Mouse (Mus musculus) lung, adult 2 months (tissue): ENCODE data around the gene Irgm2. TPM values are rescaled to one million over a fixed set of nuclear protein-coding genes. Genes with fewer than 3 reads are reported as not detected.

Source experiments
- DNase-seq: peaks from one replicate; pipeline ENCODE4 v3.0.0; 2022
- H3K4me1 ChIP-seq: fragments of 200-500 bp; 2 replicates; pipeline ENCODE4 v1.6.1; 2011; ENCODE audit warnings: low read length; ENCODE audit not compliant: control insufficient read depth, insufficient read depth
- H3K4me3 ChIP-seq: fragments of 200-500 bp; replicated peaks from 2 replicates; pipeline ENCODE3; 2011; ENCODE audit warnings: low read depth, mild to moderate bottlenecking, control low read depth, low read length; ENCODE audit errors: extremely low read depth
- CTCF ChIP-seq: fragments of 200-500 bp; IDR thresholded peaks from 2 replicates; pipeline ENCODE4 v1.5.1; 2011; ENCODE audit warnings: mild to moderate bottlenecking, low read length, control low read depth; ENCODE audit not compliant: insufficient read depth
- POLR2A ChIP-seq: fragments of 200-500 bp; IDR thresholded peaks from 2 replicates; pipeline ENCODE4 v1.6.1; 2011; ENCODE audit warnings: low read depth, mild to moderate bottlenecking, control low read depth, low read length, borderline replicate concordance; ENCODE audit errors: extremely low read depth
- WGBS: fragments of 180-500 bp; shearing (Covaris S2); methylation state at CpG from one replicate; pipeline ENCODE4 v1.1.7; 2018; 5-methylcytosine and 5-hydroxymethylcytosine counted together
- polyA plus RNA-seq: library from polyadenylated mRNA; depleted of rRNA; stranded (reverse); fragments of >200 nt; gene quantifications from 2 replicates; pipeline ENCODE4 v1.2.3, GENCODE M21; 2012

The Irgm2 gene
- polyA plus RNA-seq, 1 experiment, result 16.4 TPM

DNA sequence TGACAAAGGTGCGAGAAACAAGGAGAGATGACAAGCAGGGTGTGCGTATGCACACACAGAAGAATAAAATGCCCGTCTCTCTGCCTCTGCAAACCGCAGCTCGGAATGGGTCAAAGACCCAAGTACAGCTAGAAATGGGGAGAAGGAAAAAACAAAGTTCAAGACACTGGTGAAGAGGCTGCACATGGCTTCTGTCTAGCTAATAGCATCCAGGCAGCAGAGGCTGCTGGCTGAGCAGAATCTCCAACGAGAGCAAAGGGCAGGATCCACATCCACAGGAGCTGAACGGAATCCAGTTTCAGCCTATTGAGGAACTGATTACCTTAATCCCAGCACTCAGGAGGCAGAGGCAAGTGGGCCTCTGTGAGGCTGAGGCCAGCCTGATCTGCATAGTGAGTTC is 18.7 kb upstream of the Irgm2 start:
- no peak for DNase-seq
- no peak for TF ChIP-seq CTCF
- no peak for TF ChIP-seq POLR2A
- Histone ChIP-seq H3K4me3 (no peak overlapping the region), H3K4me1 (no peaks in the 10 kb centered on the region; the same call in 1 of the 2 replicates)
- WGBS, result 86% methylated on average over 7 of the region's 7 CpGs

DNA sequence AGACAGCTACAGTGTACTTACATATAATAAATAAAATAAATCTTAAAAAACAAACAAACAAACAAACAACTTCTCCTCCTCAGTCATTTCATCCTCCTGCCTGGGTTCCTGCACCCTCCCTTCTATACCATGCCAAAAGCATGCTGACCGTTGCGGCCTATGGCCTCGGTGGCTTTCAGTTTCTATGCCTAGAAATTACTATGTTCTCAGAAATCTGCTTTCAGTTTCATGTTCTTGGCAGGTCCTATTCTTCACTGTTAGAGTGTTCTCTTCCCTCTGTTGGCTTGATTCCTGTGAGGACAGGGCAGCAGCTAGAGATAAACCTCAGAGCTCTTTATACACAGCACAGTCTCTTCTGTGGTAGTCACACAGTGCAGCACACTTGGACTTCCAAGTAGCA is 15.8 kb upstream of the Irgm2 start:
- no peak for TF ChIP-seq POLR2A
- TF ChIP-seq CTCF, result no peak
- Histone ChIP-seq H3K4me3 (peak overlapping the region; percentile 6), H3K4me1 (no peaks in the 10 kb centered on the region; the same call in none of the 2 replicates)
- no peak for DNase-seq
- 31% methylated on average over 3 of the region's 3 CpGs for WGBS

DNA sequence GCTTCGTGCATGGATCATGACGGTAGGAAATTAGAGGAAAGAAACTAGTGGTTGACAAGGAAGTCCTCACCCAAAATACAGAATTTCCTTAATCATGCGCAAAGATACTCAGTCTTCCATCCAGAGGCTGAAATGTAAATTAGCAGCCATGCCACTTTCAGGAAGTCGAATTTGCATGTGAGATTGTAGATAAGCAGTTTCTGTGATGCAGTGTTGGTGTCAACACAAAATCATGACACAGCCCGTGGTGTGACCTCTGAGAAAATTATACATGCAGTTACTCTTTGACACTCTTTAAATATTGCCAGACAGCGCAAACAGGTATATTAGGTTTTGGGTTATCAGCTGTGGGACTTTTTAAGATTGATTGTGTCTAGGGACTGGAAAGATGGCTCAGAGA is 9.7 kb upstream of the Irgm2 start:
- no peak for DNase-seq
- TF ChIP-seq CTCF (no peak), POLR2A (no peak)
- WGBS, result 87% methylated on average over 6 of the region's 6 CpGs
- Histone ChIP-seq H3K4me1 (peaks cover 3% of the 10 kb centered on the region), H3K4me3 (no peak overlapping the region)

- Histone ChIP-seq H3K4me1 (peaks cover 3% of the 10 kb centered on the region), H3K4me3 (no peak overlapping the region)
- WGBS, result 19% methylated on average over 3 of the region's 3 CpGs
- no peak for DNase-seq
- TF ChIP-seq CTCF (no peak), POLR2A (no peak)
Measured at GRCm38 (mm10) chr11:58193326-58193725, 6.1 kb upstream of the Irgm2 start.

GRCm38 (mm10) chr11:58193860-58194520 is 5.4 kb upstream of the Irgm2 start:
- WGBS, result 41% methylated on average over 4 of the region's 4 CpGs
- DNase-seq, result no peak
- peaks cover 3% of the 10 kb centered on the region for H3K4me1 ChIP-seq
- no peak for TF ChIP-seq POLR2A
- no peak for TF ChIP-seq CTCF
- H3K4me3 ChIP-seq, result no peak overlapping the region

DNA sequence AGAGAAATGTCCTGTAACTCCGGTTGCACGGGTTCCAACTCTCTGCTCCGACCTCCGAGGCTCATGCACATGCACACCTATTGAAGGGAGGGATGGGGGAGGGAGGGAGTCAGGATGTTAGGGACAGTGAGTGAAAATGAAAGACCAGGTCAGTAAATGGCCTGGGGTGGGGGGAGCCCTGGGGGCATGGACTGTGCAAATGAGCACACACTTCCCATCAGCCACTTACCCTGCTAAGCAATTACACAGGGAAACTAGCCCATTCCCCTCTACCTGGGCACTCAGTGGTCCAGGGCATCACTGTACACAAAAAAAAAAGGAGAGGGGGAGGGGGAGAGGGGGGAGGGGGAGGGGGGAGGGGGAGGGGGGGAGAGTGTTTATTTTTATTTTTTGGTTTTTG is 755 bp upstream of the Irgm2 start:
- TF ChIP-seq CTCF, result no peak
- TF ChIP-seq POLR2A, result no peak
- DNase-seq, result no peak
- WGBS, result 82% methylated on average over 4 of the region's 4 CpGs
- Histone ChIP-seq H3K4me3 (no peak overlapping the region), H3K4me1 (peaks cover 3% of the 10 kb centered on the region)

- no peak for DNase-seq
- Histone ChIP-seq H3K4me3 (no peak overlapping the region), H3K4me1 (no peaks in the 10 kb centered on the region; the same call in 1 of the 2 replicates)
- TF ChIP-seq CTCF, result no peak
- TF ChIP-seq POLR2A, result no peak
- 56% methylated on average over 4 of the region's 4 CpGs for WGBS
Measured at GRCm38 (mm10) chr11:58200226-58200625, 808 bp downstream of the Irgm2 start.

DNA sequence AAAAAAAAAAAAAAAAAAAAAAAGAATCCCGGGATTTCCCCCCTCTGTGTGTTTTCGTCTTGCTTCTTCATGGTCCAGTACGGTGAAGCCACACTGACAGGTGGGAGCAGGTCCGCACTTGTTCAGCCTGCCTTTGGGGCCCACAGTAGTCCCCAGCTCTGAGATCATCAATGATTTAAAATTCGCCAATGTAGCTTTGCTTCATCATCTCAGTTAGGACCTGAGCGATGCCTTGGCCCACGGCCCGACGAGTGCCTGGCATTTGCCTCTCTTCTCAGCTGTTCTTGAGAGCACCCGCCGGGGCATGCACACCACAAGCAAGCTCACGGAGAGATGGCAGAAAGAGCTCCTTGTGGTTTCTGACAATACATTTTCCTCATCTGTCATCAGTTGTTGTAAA is 1.6 kb downstream of the Irgm2 start:
- TF ChIP-seq POLR2A (no peak), CTCF (no peak)
- no peaks in the 10 kb centered on the region; the same call in 1 of the 2 replicates for H3K4me1 ChIP-seq
- no peak overlapping the region for H3K4me3 ChIP-seq
- WGBS, result 78% methylated on average over 12 of the region's 12 CpGs
- no peak for DNase-seq

DNA sequence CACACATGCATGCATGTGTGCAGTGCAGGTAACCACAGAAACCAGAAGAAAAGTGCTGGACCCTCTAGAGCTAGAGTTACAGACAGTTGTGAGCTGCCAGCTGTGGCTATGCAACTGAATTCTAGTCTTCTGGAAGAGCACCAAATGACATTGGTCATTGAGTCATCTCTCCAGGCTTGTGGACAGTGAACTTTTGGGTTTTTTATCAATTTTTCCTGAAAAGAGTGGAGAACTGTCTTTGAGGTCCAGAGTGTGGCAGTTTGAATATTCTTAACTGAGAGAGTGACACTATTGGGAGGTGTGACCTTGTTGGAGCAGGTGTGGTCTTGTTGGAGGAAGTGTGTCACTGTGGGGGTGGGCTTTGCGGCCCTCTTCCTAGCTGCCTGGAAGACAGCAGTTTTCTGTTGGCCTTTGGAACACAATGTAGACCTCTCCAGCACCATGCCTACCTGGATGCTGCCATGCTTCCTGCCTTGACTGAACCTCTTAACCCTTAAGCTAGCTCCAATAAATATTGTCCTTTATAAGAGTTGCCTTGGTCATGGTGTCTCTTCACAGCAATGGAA is 11.0 kb downstream of the Irgm2 start:
- H3K4me1 ChIP-seq, result peaks cover 2% of the 10 kb centered on the region; the same call in 1 of the 2 replicates

More for the DNA sequence above, 11.0 kb downstream of the Irgm2 start:
- DNase-seq, result no peak
- H3K4me3 ChIP-seq, result no peak overlapping the region
- WGBS, result 75% methylated on average over 1 of the region's 1 CpGs
- TF ChIP-seq POLR2A (no peak), CTCF (no peak)
